Mouse (Mus musculus) central nervous system, embryonic 18 days (tissue): Measurements from ENCODE around the gene Eef1akmt3. TPM values are rescaled to one million over a fixed set of nuclear protein-coding genes. Genes with fewer than 3 reads are reported as not detected.

ENCODE experiments used
- polyA plus RNA-seq: library from polyadenylated mRNA; depleted of rRNA; stranded (reverse); fragments of >200 nt; gene quantifications from 2 replicates; pipeline ENCODE4 v1.2.3, GENCODE M21; 2012; rRNA removed

The Eef1akmt3 gene
- polyA plus RNA-seq = 0.39 and 0.47 TPM in 2 replicates

GRCm38 (mm10) chr10:127041274-127041766 lies at the start of gene Eef1akmt3, which contains the start of gene Mettl1:
Gene Eef1akmt3 (minus strand): TSS chr10:127041513.
Gene Mettl1 (plus strand): TSS chr10:127041414.

GRCm38 (mm10) chr10:127075080-127075479 lies 33.8 kb upstream of the Eef1akmt3 start, which contains the start of gene Agap2:
Gene Agap2 (plus strand): TSS chr10:127075284.

GRCm38 (mm10) chr10:127070190-127071121 lies 29.1 kb upstream of the Eef1akmt3 start, which contains the start of gene Tspan31:
Gene Tspan31 (minus strand): TSS chr10:127070264.

GRCm38 (mm10) chr10:127063239-127063872 lies 22.0 kb upstream of the Eef1akmt3 start, which contains the start of gene Cdk4:
Gene Cdk4 (plus strand): TSS chr10:127063534.

GRCm38 (mm10) chr10:127059968-127060916 lies 18.9 kb upstream of the Eef1akmt3 start, which contains the start of gene March9:
Gene March9 (minus strand): TSS chr10:127060184.

GRCm38 (mm10) chr10:127047954-127048353 lies 6.6 kb upstream of the Eef1akmt3 start, which contains the start of gene Cyp27b1:
Gene Cyp27b1 (plus strand): TSS chr10:127048250.

GRCm38 (mm10) chr10:127030336-127031296 lies 10.7 kb downstream of the Eef1akmt3 start, which contains the start of gene Tsfm:
Gene Tsfm (minus strand): TSS chr10:127030840.

GRCm38 (mm10) chr10:127000529-127000928 lies 40.8 kb downstream of the Eef1akmt3 start, which contains the start of gene Avil:
Gene Avil (plus strand): TSS chr10:127000709.

Other genes with a start within 250 kb of the Eef1akmt3 start
- gene Atp23, start 140.2 kb downstream of the Eef1akmt3 start, polyA plus RNA-seq = 11.9 and 12.4 TPM in 2 replicates
- 49.6 and 51.2 TPM in 2 replicates for gene Ctdsp2, start 62.8 kb downstream of the Eef1akmt3 start, polyA plus RNA-seq
- 0.31 and 2.3 TPM in 2 replicates for gene Avil, start 40.8 kb downstream of the Eef1akmt3 start, polyA plus RNA-seq
- 40.5 and 47.7 TPM in 2 replicates for gene Tsfm, start 10.7 kb downstream of the Eef1akmt3 start, polyA plus RNA-seq
- gene Mettl1, start 99 bp downstream of the Eef1akmt3 start, polyA plus RNA-seq = 16.7 and 18.3 TPM in 2 replicates
- gene Cyp27b1, start 6.7 kb upstream of the Eef1akmt3 start, polyA plus RNA-seq = 0.88 and 0.91 TPM in 2 replicates
- 37.5 and 40.2 TPM in 2 replicates for gene March9, start 18.7 kb upstream of the Eef1akmt3 start, polyA plus RNA-seq
- gene Cdk4, start 22.0 kb upstream of the Eef1akmt3 start, polyA plus RNA-seq = 579 and 618 TPM in 2 replicates
- gene Tspan31, start 28.8 kb upstream of the Eef1akmt3 start, polyA plus RNA-seq = 74.7 and 75.1 TPM in 2 replicates
- 143 and 168 TPM in 2 replicates for gene Agap2, start 33.8 kb upstream of the Eef1akmt3 start, polyA plus RNA-seq
- 71.6 and 74.0 TPM in 2 replicates for gene Os9, start 79.6 kb upstream of the Eef1akmt3 start, polyA plus RNA-seq
- gene B4galnt1, start 123.7 kb upstream of the Eef1akmt3 start, polyA plus RNA-seq = 62.2 and 78.3 TPM in 2 replicates
- gene Slc26a10, start 139.1 kb upstream of the Eef1akmt3 start, polyA plus RNA-seq = 0.56 and 1.0 TPM in 2 replicates
- gene Arhgef25, start 148.6 kb upstream of the Eef1akmt3 start, polyA plus RNA-seq = 75.2 and 81.9 TPM in 2 replicates
- 422 and 436 TPM in 2 replicates for gene Dtx3, start 154.2 kb upstream of the Eef1akmt3 start, polyA plus RNA-seq
- gene Pip4k2c, start 170.1 kb upstream of the Eef1akmt3 start, polyA plus RNA-seq = 23.6 and 23.7 TPM in 2 replicates
- gene Kif5a, start 221.8 kb upstream of the Eef1akmt3 start, polyA plus RNA-seq = 162 and 165 TPM in 2 replicates
- gene Dctn2, start 224.9 kb upstream of the Eef1akmt3 start, polyA plus RNA-seq = 336 TPM in 2 replicates
- gene Mbd6, start 247.5 kb upstream of the Eef1akmt3 start, polyA plus RNA-seq = 26.6 and 33.0 TPM in 2 replicates